Mouse (Mus musculus) spleen, postnatal 36 days (tissue): Measurements from ENCODE around the gene Gsn.

ENCODE experiments used
- DNase-seq, 2 experiments: peaks; one replicate each; pipeline ENCODE4 v3.0.0; 2022; ENCODE audit warnings: low spot score in 2 of 2, mixed read lengths in 1 of 2

Gsn gene

GRCm38 (mm10) chr2:35253751-35254150, 2.4 kb upstream of the Gsn start:
- DNase-seq: peak; percentile 48 to 50

GRCm38 (mm10) chr2:35255004-35255403, 1.2 kb upstream of the Gsn start:
- DNase-seq: no peak

- DNase-seq: no peak
These were observed 718 bp upstream of the Gsn start for GRCm38 (mm10) chr2:35255462-35255861.

- no peak for DNase-seq
These were observed 752 bp downstream of the Gsn start for GRCm38 (mm10) chr2:35256932-35257331.

GRCm38 (mm10) chr2:35257886-35258285, 1.7 kb downstream of the Gsn start:
- DNase-seq: no peak

- no peak for DNase-seq
These were observed 2.4 kb downstream of the Gsn start for GRCm38 (mm10) chr2:35258590-35258989.

GRCm38 (mm10) chr2:35259338-35260080, 3.3 kb downstream of the Gsn start:
- DNase-seq: peak; percentile 67 to 72

- no peak for DNase-seq
These were observed 4.1 kb downstream of the Gsn start for GRCm38 (mm10) chr2:35260291-35260690.

GRCm38 (mm10) chr2:35264095-35264494, 7.9 kb downstream of the Gsn start:
- DNase-seq: no peak

GRCm38 (mm10) chr2:35265296-35265695, 9.1 kb downstream of the Gsn start:
- DNase-seq: peak; percentile 50 to 55

GRCm38 (mm10) chr2:35265775-35266174, 9.6 kb downstream of the Gsn start:
- no peak for DNase-seq

GRCm38 (mm10) chr2:35266251-35266905, 10.2 kb downstream of the Gsn start:
- DNase-seq: no peak

GRCm38 (mm10) chr2:35267156-35267875, 11.1 kb downstream of the Gsn start:
- no peak for DNase-seq

GRCm38 (mm10) chr2:35267876-35268566, 11.8 kb downstream of the Gsn start:
- DNase-seq: no peak

- DNase-seq: no peak
These were observed 13.0 kb downstream of the Gsn start for GRCm38 (mm10) chr2:35269136-35269535.

- DNase-seq: no peak
These were observed 13.6 kb downstream of the Gsn start for GRCm38 (mm10) chr2:35269716-35270260.

- peak; percentile 59 to 63 for DNase-seq
These were observed 14.4 kb downstream of the Gsn start for GRCm38 (mm10) chr2:35270531-35270984.

- no peak for DNase-seq
These were observed 15.6 kb downstream of the Gsn start for GRCm38 (mm10) chr2:35271817-35272216.

- DNase-seq: no peak
These were observed 16.7 kb downstream of the Gsn start for GRCm38 (mm10) chr2:35272881-35273280.

GRCm38 (mm10) chr2:35273536-35273935, 17.4 kb downstream of the Gsn start:
- no peak for DNase-seq

- no peak for DNase-seq
These were observed 21.5 kb downstream of the Gsn start for GRCm38 (mm10) chr2:35277686-35278085.
